Mouse (Mus musculus) hindbrain, embryonic 15.5 days (tissue): ENCODE results near the gene Itih3. TPM values are rescaled to one million over a fixed set of nuclear protein-coding genes. Genes with fewer than 3 reads are reported as not detected.

Experiments
- ATAC-seq: fragments of 200-750 bp; cut with Nextera tagmentation; 2 replicates; pipeline ENCODE4 v1.8.0; 2017; ENCODE audit warnings: low read depth, moderate number of reproducible peaks, moderate TSS enrichment; ENCODE audit not compliant: low FRiP score
- H3K27ac ChIP-seq: fragments of 300-500 bp; sonication (generic); replicated peaks from 2 replicates; pipeline ENCODE4 v1.5.1; 2015; ENCODE audit warnings: mild to moderate bottlenecking, inconsistent platforms
- H3K27me3 ChIP-seq: fragments of 300-500 bp; sonication (generic); 2 replicates; pipeline ENCODE4 v1.6.1; 2015; ENCODE audit warnings: control low read depth, inconsistent platforms
- H3K36me3 ChIP-seq: fragments of 300-500 bp; sonication (generic); 2 replicates; pipeline ENCODE4 v1.6.1; 2015; ENCODE audit warnings: control low read depth, inconsistent platforms
- H3K4me1 ChIP-seq: fragments of 300-500 bp; sonication (generic); replicated peaks from 2 replicates; pipeline ENCODE4 v1.6.1; 2015; ENCODE audit warnings: control low read depth, inconsistent platforms
- H3K4me2 ChIP-seq: fragments of 300-500 bp; sonication (generic); 2 replicates; pipeline ENCODE4 v1.6.1; 2015; ENCODE audit warnings: moderate library complexity, mild to moderate bottlenecking, inconsistent platforms
- H3K4me3 ChIP-seq: fragments of 300-500 bp; sonication (generic); 2 replicates; pipeline ENCODE4 v1.5.1; 2015; ENCODE audit warnings: mild to moderate bottlenecking, inconsistent platforms
- H3K9ac ChIP-seq: fragments of 300-500 bp; sonication (generic); 2 replicates; pipeline ENCODE4 v1.6.1; 2015; ENCODE audit warnings: inconsistent platforms
- H3K9me3 ChIP-seq: fragments of 300-500 bp; sonication (generic); 2 replicates; pipeline ENCODE4 v1.6.1; 2016; ENCODE audit warnings: control low read depth, inconsistent platforms
- whole genome bisulfite sequencing: fragments of 180-500 bp; shearing (Covaris S2); methylation state at CpG from one replicate; pipeline ENCODE4 v1.1.7; 2015; 5-methylcytosine and 5-hydroxymethylcytosine counted together
- polyA plus RNA-seq: library from polyadenylated mRNA; unstranded; fragments of >200 nt; fragmentation: Nextera tagmentation; extraction: Ambion mirVana; gene quantifications from 2 replicates; pipeline ENCODE4 v1.2.1, GENCODE M21; 2015

The Itih3 gene
- polyA plus RNA-seq, result 2.4 and 2.7 TPM in 2 replicates

- Histone ChIP-seq H3K9ac (no peak within 1 kb of the TSS), H3K4me2 (no peak within 1 kb of the TSS), H3K4me1 (0 out of 2 replicates have a peak, but pooled peaks cover 5% of the 10 kb centered on the region), H3K27ac (no peak within 1 kb of the TSS), H3K4me3 (no peak within 1 kb of the TSS), H3K9me3 (no peaks in the 10 kb centered on the region), H3K27me3 (no peaks in the 10 kb centered on the region), H3K36me3 (no peaks in the 10 kb centered on the region)
- ATAC-seq, result peak; percentile 65
- 66% methylated on average over 6 of the region's 6 CpGs for WGBS
Measured at GRCm38 (mm10) chr14:30923375-30924105, at the start of gene Itih3. Gene Itih3 (minus strand): TSS chr14:30923760.

GRCm38 (mm10) chr14:30960366-30960765, 36.8 kb upstream of the Itih3 start:
- Histone ChIP-seq H3K9me3 (no peaks in the 10 kb centered on the region), H3K4me1 (no peaks in the 10 kb centered on the region), H3K27me3 (no peaks in the 10 kb centered on the region), H3K36me3 (peaks cover 32% of the 10 kb centered on the region), H3K4me2 (no peak overlapping the region), H3K9ac (no peak overlapping the region), H3K27ac (no peak overlapping the region), H3K4me3 (no peak overlapping the region)
- no peak for ATAC-seq
- WGBS, result 94% methylated on average over 1 of the region's 1 CpGs

GRCm38 (mm10) chr14:30959031-30959430, 35.5 kb upstream of the Itih3 start:
- Histone ChIP-seq H3K4me3 (no peak overlapping the region), H3K27me3 (no peaks in the 10 kb centered on the region), H3K4me1 (no peaks in the 10 kb centered on the region), H3K4me2 (no peak overlapping the region), H3K9me3 (no peaks in the 10 kb centered on the region), H3K27ac (no peak overlapping the region), H3K36me3 (peaks cover 28% of the 10 kb centered on the region), H3K9ac (no peak overlapping the region)
- no peak for ATAC-seq
- 97% methylated on average over 4 of the region's 4 CpGs for WGBS

- WGBS, result 88% methylated on average over 2 of the region's 2 CpGs
- Histone ChIP-seq H3K27me3 (no peaks in the 10 kb centered on the region), H3K4me2 (no peak overlapping the region), H3K27ac (no peak overlapping the region), H3K9me3 (no peaks in the 10 kb centered on the region), H3K9ac (no peak overlapping the region), H3K36me3 (peaks cover 28% of the 10 kb centered on the region), H3K4me1 (no peaks in the 10 kb centered on the region), H3K4me3 (no peak overlapping the region)
- no peak for ATAC-seq
Measured at GRCm38 (mm10) chr14:30958517-30958916, 35.0 kb upstream of the Itih3 start.

- Histone ChIP-seq H3K9ac (peak within 1 kb of the TSS; percentile 87), H3K9me3 (no peaks in the 10 kb centered on the region), H3K27ac (peak within 1 kb of the TSS; percentile 79), H3K36me3 (no peaks in the 10 kb centered on the region; the same call in 1 of the 2 replicates), H3K4me3 (peak within 1 kb of the TSS; percentile 93), H3K27me3 (no peaks in the 10 kb centered on the region), H3K4me1 (peaks cover 11% of the 10 kb centered on the region), H3K4me2 (peak within 1 kb of the TSS; percentile 72)
- under 1% methylated on average over 57 of the region's 57 CpGs for WGBS
- ATAC-seq, result peak; percentile 99
Measured at GRCm38 (mm10) chr14:30951154-30951825, 27.7 kb upstream of the Itih3 start, which contains the start of gene Nek4. Gene Nek4 (plus strand): TSS chr14:30951377.

- H3K4me3 ChIP-seq, result no peak overlapping the region
- no peaks in the 10 kb centered on the region; the same call in 1 of the 2 replicates for H3K36me3 ChIP-seq
- no peak for ATAC-seq
- 96% methylated on average over 10 of the region's 10 CpGs for WGBS
- H3K9ac ChIP-seq, result no peak overlapping the region
- peaks cover 11% of the 10 kb centered on the region for H3K4me1 ChIP-seq
- H3K27ac ChIP-seq, result no peak overlapping the region
- no peaks in the 10 kb centered on the region for H3K27me3 ChIP-seq
- no peaks in the 10 kb centered on the region for H3K9me3 ChIP-seq
- H3K4me2 ChIP-seq, result no peak overlapping the region
Measured at GRCm38 (mm10) chr14:30949986-30950385, 26.4 kb upstream of the Itih3 start.

- Histone ChIP-seq H3K4me1 (no peaks in the 10 kb centered on the region), H3K27me3 (no peaks in the 10 kb centered on the region), H3K4me3 (no peak overlapping the region), H3K9ac (no peak overlapping the region), H3K4me2 (no peak overlapping the region), H3K27ac (no peak overlapping the region), H3K36me3 (no peaks in the 10 kb centered on the region), H3K9me3 (no peaks in the 10 kb centered on the region)
- WGBS, result 76% methylated on average over 2 of the region's 2 CpGs
- no peak for ATAC-seq
Measured at GRCm38 (mm10) chr14:30944745-30945144, 21.2 kb upstream of the Itih3 start.

- no peaks in the 10 kb centered on the region for H3K9me3 ChIP-seq
- WGBS, result 69% methylated on average over 11 of the region's 11 CpGs
- no peak overlapping the region for H3K9ac ChIP-seq
- no peaks in the 10 kb centered on the region for H3K36me3 ChIP-seq
- no peak for ATAC-seq
- no peak overlapping the region for H3K27ac ChIP-seq
- no peak overlapping the region for H3K4me2 ChIP-seq
- no peaks in the 10 kb centered on the region for H3K4me1 ChIP-seq
- no peaks in the 10 kb centered on the region for H3K27me3 ChIP-seq
- no peak overlapping the region for H3K4me3 ChIP-seq
Measured at GRCm38 (mm10) chr14:30943860-30944674, 20.5 kb upstream of the Itih3 start.

GRCm38 (mm10) chr14:30943038-30943437, 19.5 kb upstream of the Itih3 start, which contains the start of gene Itih1:
Gene Itih1 (minus strand): TSS chr14:30943289.
- Histone ChIP-seq H3K9ac (no peak within 1 kb of the TSS), H3K27ac (no peak within 1 kb of the TSS), H3K9me3 (no peaks in the 10 kb centered on the region), H3K36me3 (no peaks in the 10 kb centered on the region), H3K4me3 (no peak within 1 kb of the TSS), H3K4me2 (no peak within 1 kb of the TSS), H3K4me1 (no peaks in the 10 kb centered on the region), H3K27me3 (no peaks in the 10 kb centered on the region)
- 92% methylated on average over 7 of the region's 7 CpGs for WGBS
- no peak for ATAC-seq

GRCm38 (mm10) chr14:30942254-30942653, 18.7 kb upstream of the Itih3 start:
- 94% methylated on average over 4 of the region's 4 CpGs for WGBS
- Histone ChIP-seq H3K27ac (no peak overlapping the region), H3K4me3 (no peak overlapping the region), H3K36me3 (no peaks in the 10 kb centered on the region), H3K9ac (no peak overlapping the region), H3K9me3 (no peaks in the 10 kb centered on the region), H3K4me1 (no peaks in the 10 kb centered on the region), H3K4me2 (no peak overlapping the region), H3K27me3 (no peaks in the 10 kb centered on the region)
- no peak for ATAC-seq

GRCm38 (mm10) chr14:30933351-30933750, 9.8 kb upstream of the Itih3 start:
- H3K27me3 ChIP-seq, result no peaks in the 10 kb centered on the region
- H3K9me3 ChIP-seq, result no peaks in the 10 kb centered on the region
- no peak for ATAC-seq
- no peak overlapping the region for H3K27ac ChIP-seq
- H3K4me3 ChIP-seq, result no peak overlapping the region
- no peak overlapping the region for H3K9ac ChIP-seq
- 89% methylated on average over 9 of the region's 9 CpGs for WGBS
- H3K4me2 ChIP-seq, result no peak overlapping the region
- no peaks in the 10 kb centered on the region for H3K4me1 ChIP-seq
- H3K36me3 ChIP-seq, result no peaks in the 10 kb centered on the region

- Histone ChIP-seq H3K27me3 (no peaks in the 10 kb centered on the region), H3K9me3 (no peaks in the 10 kb centered on the region), H3K4me3 (no peak overlapping the region), H3K27ac (no peak overlapping the region), H3K4me2 (no peak overlapping the region), H3K4me1 (no peaks in the 10 kb centered on the region), H3K9ac (no peak overlapping the region), H3K36me3 (no peaks in the 10 kb centered on the region)
- no peak for ATAC-seq
- WGBS, result 95% methylated on average over 4 of the region's 4 CpGs
Measured at GRCm38 (mm10) chr14:30930386-30930785, 6.8 kb upstream of the Itih3 start.
